Mouse (Mus musculus) small intestine, adult 2 months (tissue): Measurements from ENCODE around the gene Tlx2.
A peak's percentile ranks its signal among the peaks of the same experiment; 100 is the strongest.

Experiments used
- CTCF ChIP-seq: fragments of 200-500 bp; IDR thresholded peaks from 2 replicates; pipeline ENCODE4 v1.5.1; 2012; ENCODE audit warnings: low read depth, mild to moderate bottlenecking, control low read depth, inconsistent platforms, low read length, moderate library complexity, mixed read lengths; ENCODE audit not compliant: insufficient replicate concordance, insufficient read length; ENCODE audit errors: extremely low read depth
- POLR2A ChIP-seq: fragments of 200-500 bp; IDR thresholded peaks from 2 replicates; pipeline ENCODE4 v1.6.1; 2012; ENCODE audit warnings: low read depth, mild to moderate bottlenecking, control low read depth, inconsistent platforms, low read length, moderate library complexity

GRCm38 (mm10) chr6:83103130-83103650, 33.1 kb upstream of the Tlx2 start:
- peak; percentile 7; the same call in 1 of the 2 replicates for TF ChIP-seq CTCF
- TF ChIP-seq POLR2A = peak; percentile 8; the same call in 1 of the 2 replicates
